Mouse (Mus musculus) heart, adult 11 months (tissue): Measurements from ENCODE around the gene Abcf2.
A peak's percentile ranks its signal among the peaks of the same experiment; 100 is the strongest.

ENCODE experiments used
- DNase-seq: peaks from one replicate; pipeline ENCODE4 v3.0.0; 2022

Abcf2 gene

GRCm38 (mm10) chr5:24601911-24602750 lies 24.9 kb upstream of the Abcf2 start:
- DNase-seq: peak; percentile 99

GRCm38 (mm10) chr5:24601071-24601835 lies 24.0 kb upstream of the Abcf2 start:
- peak; percentile 96 for DNase-seq

GRCm38 (mm10) chr5:24600236-24600635 lies 23.0 kb upstream of the Abcf2 start:
- no peak for DNase-seq

- peak; percentile 93 for DNase-seq
These were observed 21.9 kb upstream of the Abcf2 start for GRCm38 (mm10) chr5:24599137-24599536.

- peak; percentile 98 for DNase-seq
These were observed 21.3 kb upstream of the Abcf2 start for GRCm38 (mm10) chr5:24598570-24599006.

- DNase-seq: peak; percentile 92
These were observed 20.8 kb upstream of the Abcf2 start for GRCm38 (mm10) chr5:24597901-24598569.

GRCm38 (mm10) chr5:24597221-24597728 lies 20.0 kb upstream of the Abcf2 start:
- peak; percentile 96 for DNase-seq

- DNase-seq: peak; percentile 97
These were observed 19.4 kb upstream of the Abcf2 start for GRCm38 (mm10) chr5:24596519-24597171.

GRCm38 (mm10) chr5:24595786-24596380 lies 18.6 kb upstream of the Abcf2 start:
- DNase-seq: peak; percentile 92

GRCm38 (mm10) chr5:24595261-24595660 lies 18.0 kb upstream of the Abcf2 start:
- DNase-seq: peak; percentile 90

GRCm38 (mm10) chr5:24594346-24594745 lies 17.1 kb upstream of the Abcf2 start:
- peak; percentile 85 for DNase-seq

- peak; percentile 89 for DNase-seq
These were observed 16.7 kb upstream of the Abcf2 start for GRCm38 (mm10) chr5:24593928-24594327.

GRCm38 (mm10) chr5:24593230-24593629 lies 16.0 kb upstream of the Abcf2 start:
- peak; percentile 89 for DNase-seq

- DNase-seq: peak; percentile 93
These were observed 15.3 kb upstream of the Abcf2 start for GRCm38 (mm10) chr5:24592471-24593160.

- DNase-seq: peak; percentile 92
These were observed 14.7 kb upstream of the Abcf2 start for GRCm38 (mm10) chr5:24591796-24592470.

GRCm38 (mm10) chr5:24591268-24591721 lies 14.0 kb upstream of the Abcf2 start:
- DNase-seq: peak; percentile 94

- DNase-seq: peak; percentile 87
These were observed 12.5 kb upstream of the Abcf2 start for GRCm38 (mm10) chr5:24589511-24590500.

- DNase-seq: peak; percentile 91
These were observed 9.9 kb upstream of the Abcf2 start for GRCm38 (mm10) chr5:24587200-24587577.

- DNase-seq: peak; percentile 99
These were observed 9.4 kb upstream of the Abcf2 start, which contains the start of gene Chpf2 for GRCm38 (mm10) chr5:24586547-24587199. Gene Chpf2 (plus strand): TSS chr5:24586741.
